Mouse (Mus musculus) liver, postnatal 0 days (tissue): ENCODE data around the gene Ak5.

Experiments
- CTCF ChIP-seq: sonication (generic); IDR thresholded peaks from 2 replicates; pipeline ENCODE4 v1.5.1; 2016; ENCODE audit warnings: antibody characterized with exemption, low read depth
- EP300 ChIP-seq: IDR thresholded peaks from 2 replicates; pipeline ENCODE4 v1.6.1; 2016; ENCODE audit warnings: antibody characterized with exemption, low read depth, mild to moderate bottlenecking

- TF ChIP-seq CTCF (no peak), EP300 (no peak)
Measured at GRCm38 (mm10) chr3:152515959-152516358, 152.2 kb downstream of the Ak5 start.
